Mouse (Mus musculus) embryonic facial prominence, embryonic 11.5 days (tissue): ENCODE measurements around the gene Mettl15. TPM values are rescaled to one million over a fixed set of nuclear protein-coding genes. Genes with fewer than 3 reads are reported as not detected.

Experiments
- ATAC-seq: fragments of 200-750 bp; cut with Nextera tagmentation; replicated peaks from 2 replicates; pipeline ENCODE4 v1.8.0; 2017; ENCODE audit warnings: low read depth; ENCODE audit not compliant: insufficient number of reproducible peaks, low FRiP score, low TSS enrichment
- DNase-seq: peaks from one replicate; pipeline ENCODE4 v3.0.0-alpha.2; 2015; ENCODE audit warnings: low spot score
- H3K27ac ChIP-seq: fragments of 300-500 bp; sonication (generic); replicated peaks from 2 replicates; pipeline ENCODE4 v1.5.1; 2014; ENCODE audit warnings: mild to moderate bottlenecking, low read depth, low read length, control low read depth
- H3K27me3 ChIP-seq: fragments of 300-500 bp; sonication (generic); 2 replicates; pipeline ENCODE4 v1.6.1; 2014; ENCODE audit warnings: mild to moderate bottlenecking, low read length, moderate library complexity, mixed read lengths; ENCODE audit not compliant: control insufficient read depth, insufficient read depth
- H3K36me3 ChIP-seq: fragments of 300-500 bp; sonication (generic); replicated peaks from 2 replicates; pipeline ENCODE4 v1.6.1; 2014; ENCODE audit warnings: low read depth, mild to moderate bottlenecking, low read length, moderate library complexity, mixed read lengths; ENCODE audit not compliant: control insufficient read depth, insufficient read depth
- H3K4me1 ChIP-seq: fragments of 300-500 bp; sonication (generic); 2 replicates; pipeline ENCODE4 v1.6.1; 2014; ENCODE audit warnings: low read length, mixed read lengths; ENCODE audit not compliant: control insufficient read depth, insufficient read depth
- H3K4me2 ChIP-seq: fragments of 300-500 bp; sonication (generic); 2 replicates; pipeline ENCODE4 v1.6.1; 2014; ENCODE audit warnings: low read depth, mild to moderate bottlenecking, control low read depth, low read length, moderate library complexity
- H3K4me3 ChIP-seq: fragments of 300-500 bp; sonication (generic); 2 replicates; pipeline ENCODE4 v1.5.1; 2014; ENCODE audit warnings: low read depth, low read length, control low read depth
- H3K9ac ChIP-seq: fragments of 300-500 bp; sonication (generic); replicated peaks from 2 replicates; pipeline ENCODE4 v1.6.1; 2014; ENCODE audit warnings: mild to moderate bottlenecking, control low read depth, low read length
- H3K9me3 ChIP-seq: fragments of 300-500 bp; sonication (generic); replicated peaks from 2 replicates; pipeline ENCODE4 v1.6.1; 2016; ENCODE audit warnings: mild to moderate bottlenecking, low read length, inconsistent platforms, mixed read lengths; ENCODE audit not compliant: control insufficient read depth
- WGBS: fragments of 180-500 bp; shearing (Covaris S2); extraction: QIAGEN DNeasy Blood & Tissue Kit; methylation state at CpG from one replicate; pipeline ENCODE4 v1.1.7; 2014; 5-methylcytosine and 5-hydroxymethylcytosine counted together
- polyA plus RNA-seq: library from polyadenylated mRNA; unstranded; fragments of >200 nt; fragmentation: Nextera tagmentation; extraction: Ambion mirVana; gene quantifications from 2 replicates; pipeline ENCODE4 v1.2.1, GENCODE M21; 2014

The Mettl15 gene
- 12.0 and 13.2 TPM in 2 replicates for polyA plus RNA-seq

GRCm38 (mm10) chr2:109280600-109281340 lies at the start of gene Mettl15, which contains the start of gene Kif18a:
Gene Mettl15 (minus strand): TSS chr2:109280748.
Gene Kif18a (plus strand): TSS chr2:109280738.
- H3K4me2 ChIP-seq = peak within 1 kb of the TSS; percentile 65
- ATAC-seq (peak; percentile 97), DNase-seq (peak; percentile 97)
- WGBS = under 1% methylated on average over 51 of the region's 51 CpGs
- no peaks in the 10 kb centered on the region for H3K9me3 ChIP-seq
- peak within 1 kb of the TSS; percentile 73 for H3K27ac ChIP-seq
- H3K27me3 ChIP-seq = no peaks in the 10 kb centered on the region
- H3K9ac ChIP-seq = peak within 1 kb of the TSS; percentile 73
- H3K4me1 ChIP-seq = no peaks in the 10 kb centered on the region
- H3K4me3 ChIP-seq = peak within 1 kb of the TSS; percentile 74
- no peaks in the 10 kb centered on the region for H3K36me3 ChIP-seq

- Histone ChIP-seq H3K27ac (no peak overlapping the region), H3K27me3 (no peaks in the 10 kb centered on the region), H3K4me3 (no peak overlapping the region), H3K9me3 (no peaks in the 10 kb centered on the region), H3K36me3 (no peaks in the 10 kb centered on the region; the same call in 1 of the 2 replicates), H3K4me2 (no peak overlapping the region), H3K9ac (no peak overlapping the region), H3K4me1 (no peaks in the 10 kb centered on the region)
- DNase-seq (no peak), ATAC-seq (no peak)
- 94% methylated on average over 5 of the region's 5 CpGs for WGBS
These were observed 30.8 kb upstream of the Mettl15 start for GRCm38 (mm10) chr2:109311369-109311768.

- no peak overlapping the region for H3K4me3 ChIP-seq
- no peak overlapping the region for H3K9ac ChIP-seq
These were observed 23.1 kb upstream of the Mettl15 start for GRCm38 (mm10) chr2:109303638-109304037.

GRCm38 (mm10) chr2:109302234-109302633 lies 21.7 kb upstream of the Mettl15 start:
- Histone ChIP-seq H3K4me2 (no peak overlapping the region), H3K36me3 (peaks cover 4% of the 10 kb centered on the region), H3K9ac (no peak overlapping the region), H3K4me3 (no peak overlapping the region), H3K27ac (no peak overlapping the region), H3K4me1 (no peaks in the 10 kb centered on the region), H3K9me3 (no peaks in the 10 kb centered on the region), H3K27me3 (no peaks in the 10 kb centered on the region)
- no peak for ATAC-seq
- 87% methylated on average over 3 of the region's 3 CpGs for WGBS
- DNase-seq = no peak

More at GRCm38 (mm10) chr2:109303638-109304037, 23.1 kb upstream of the Mettl15 start:
- DNase-seq (no peak), ATAC-seq (no peak)
- H3K36me3 ChIP-seq = peaks cover 4% of the 10 kb centered on the region
- no peaks in the 10 kb centered on the region for H3K27me3 ChIP-seq
- no peak overlapping the region for H3K4me2 ChIP-seq
- no peaks in the 10 kb centered on the region for H3K9me3 ChIP-seq
- no peak overlapping the region for H3K27ac ChIP-seq
- H3K4me1 ChIP-seq = no peaks in the 10 kb centered on the region

GRCm38 (mm10) chr2:109298160-109298559 lies 17.6 kb upstream of the Mettl15 start:
- H3K27ac ChIP-seq = no peak overlapping the region
- DNase-seq (no peak), ATAC-seq (no peak)
- H3K9ac ChIP-seq = no peak overlapping the region
- no peaks in the 10 kb centered on the region for H3K9me3 ChIP-seq
- WGBS = 98% methylated on average over 1 of the region's 1 CpGs
- H3K4me3 ChIP-seq = no peak overlapping the region
- no peaks in the 10 kb centered on the region for H3K27me3 ChIP-seq
- peaks cover 4% of the 10 kb centered on the region for H3K36me3 ChIP-seq
- H3K4me2 ChIP-seq = no peak overlapping the region
- no peaks in the 10 kb centered on the region for H3K4me1 ChIP-seq

GRCm38 (mm10) chr2:109296264-109296663 lies 15.7 kb upstream of the Mettl15 start:
- Histone ChIP-seq H3K9ac (no peak overlapping the region), H3K4me2 (no peak overlapping the region), H3K27ac (no peak overlapping the region), H3K9me3 (no peaks in the 10 kb centered on the region), H3K27me3 (no peaks in the 10 kb centered on the region), H3K4me3 (no peak overlapping the region), H3K4me1 (no peaks in the 10 kb centered on the region), H3K36me3 (no peaks in the 10 kb centered on the region)
- 91% methylated on average over 5 of the region's 5 CpGs for WGBS
- ATAC-seq (no peak), DNase-seq (no peak)

GRCm38 (mm10) chr2:109289327-109289726 lies 8.8 kb upstream of the Mettl15 start:
- Histone ChIP-seq H3K9ac (no peak overlapping the region), H3K27ac (no peak overlapping the region), H3K4me1 (no peaks in the 10 kb centered on the region), H3K9me3 (no peaks in the 10 kb centered on the region), H3K4me3 (no peak overlapping the region), H3K4me2 (no peak overlapping the region), H3K27me3 (no peaks in the 10 kb centered on the region), H3K36me3 (no peaks in the 10 kb centered on the region)
- no peak for DNase-seq
- WGBS = 96% methylated on average over 6 of the region's 6 CpGs
- no peak for ATAC-seq

GRCm38 (mm10) chr2:109284121-109284520 lies 3.6 kb upstream of the Mettl15 start:
- no peak overlapping the region for H3K4me2 ChIP-seq
- H3K27ac ChIP-seq = no peak overlapping the region
- H3K9me3 ChIP-seq = no peaks in the 10 kb centered on the region
- no peaks in the 10 kb centered on the region for H3K27me3 ChIP-seq
- no peak overlapping the region for H3K4me3 ChIP-seq
- ATAC-seq (no peak), DNase-seq (no peak)
- H3K9ac ChIP-seq = no peak overlapping the region
- no peaks in the 10 kb centered on the region for H3K4me1 ChIP-seq
- no peaks in the 10 kb centered on the region for H3K36me3 ChIP-seq
- 93% methylated on average over 3 of the region's 3 CpGs for WGBS
